Mouse (Mus musculus): ENCODE results near the gene Ss18l1.

Gene Ss18l1

GRCm38 (mm10) chr2:180041577-180042255 lies 593 bp upstream of the Ss18l1 start:
- DNase-seq = peak in 1 of 2 experiments; percentile 72

GRCm38 (mm10) chr2:180042858-180043515 lies 678 bp downstream of the Ss18l1 start:
- peak; percentile 55 to 69 for DNase-seq

- peak; percentile 41 to 44 for DNase-seq
These were observed 3.0 kb downstream of the Ss18l1 start for GRCm38 (mm10) chr2:180045283-180045682.

- no peak for DNase-seq
These were observed 5.3 kb downstream of the Ss18l1 start for GRCm38 (mm10) chr2:180047580-180047979.

- no peak for DNase-seq
These were observed 5.8 kb downstream of the Ss18l1 start for GRCm38 (mm10) chr2:180047980-180048635.

- peak; percentile 89 to 93 for DNase-seq
These were observed 8.7 kb downstream of the Ss18l1 start for GRCm38 (mm10) chr2:180050986-180051385.

- DNase-seq = peak in 1 of 2 experiments; percentile 24
These were observed 9.9 kb downstream of the Ss18l1 start for GRCm38 (mm10) chr2:180051986-180052733.

GRCm38 (mm10) chr2:180053001-180053400 lies 10.7 kb downstream of the Ss18l1 start:
- no peak for DNase-seq

- DNase-seq = no peak
These were observed 21.2 kb downstream of the Ss18l1 start for GRCm38 (mm10) chr2:180063338-180064131.

GRCm38 (mm10) chr2:180069770-180070480 lies 27.6 kb downstream of the Ss18l1 start:
- no peak for DNase-seq

GRCm38 (mm10) chr2:180070481-180071453 lies 28.5 kb downstream of the Ss18l1 start, which contains the start of gene Mtg2:
Gene Mtg2 (plus strand): TSS chr2:180070588.
- DNase-seq = peak; percentile 94 to 97

- DNase-seq = no peak
These were observed 29.4 kb downstream of the Ss18l1 start for GRCm38 (mm10) chr2:180071671-180072070.

GRCm38 (mm10) chr2:180072886-180073285 lies 30.6 kb downstream of the Ss18l1 start:
- DNase-seq = no peak

- no peak for DNase-seq
These were observed 35.3 kb downstream of the Ss18l1 start for GRCm38 (mm10) chr2:180077622-180078021.

GRCm38 (mm10) chr2:180080680-180081079 lies 38.4 kb downstream of the Ss18l1 start:
- DNase-seq = no peak

GRCm38 (mm10) chr2:180083063-180083462 lies 40.8 kb downstream of the Ss18l1 start:
- DNase-seq = no peak

GRCm38 (mm10) chr2:180084565-180084964 lies 42.3 kb downstream of the Ss18l1 start:
- no peak for DNase-seq

GRCm38 (mm10) chr2:180085926-180086636 lies 43.8 kb downstream of the Ss18l1 start:
- DNase-seq = peak; percentile 30 to 47

- DNase-seq = no peak
These were observed 44.3 kb downstream of the Ss18l1 start for GRCm38 (mm10) chr2:180086637-180087027.

GRCm38 (mm10) chr2:180087472-180087871 lies 45.2 kb downstream of the Ss18l1 start:
- DNase-seq = no peak
